Mouse (Mus musculus): ENCODE data around the gene Trp53.

DNA sequence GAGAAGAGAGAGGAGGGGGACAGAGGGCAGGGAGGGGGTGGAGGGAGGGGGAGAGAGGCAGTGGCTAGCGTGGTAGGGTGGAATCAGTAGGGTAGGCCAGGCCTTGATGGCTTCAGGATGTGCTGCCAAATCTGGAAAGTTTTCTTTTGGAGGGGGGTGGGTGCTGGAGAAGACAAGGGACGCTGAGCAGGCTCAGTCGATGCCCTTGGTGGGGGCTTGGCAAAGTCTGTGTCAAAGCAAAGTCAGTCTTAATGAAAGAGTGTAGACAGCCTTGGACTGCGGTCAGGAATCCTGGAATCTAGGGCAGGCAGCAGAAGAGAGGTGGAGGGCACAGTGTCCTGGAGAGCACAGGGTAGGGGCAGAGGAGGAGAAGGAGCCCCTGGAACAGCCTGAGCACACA lies 30.7 kb downstream of the Trp53 start:
- TF ChIP-seq CTCF (IDR thresholded peaks at IDR 0.05; ENCODE audit: low read depth, low read length) = no peak
- TF ChIP-seq GATA1 (IDR thresholded peaks at IDR 0.05; ENCODE audit: borderline replicate concordance, low read length) = no peak
